Mouse (Mus musculus): Measurements from ENCODE around the gene Cdyl.

The Cdyl gene

DNA sequence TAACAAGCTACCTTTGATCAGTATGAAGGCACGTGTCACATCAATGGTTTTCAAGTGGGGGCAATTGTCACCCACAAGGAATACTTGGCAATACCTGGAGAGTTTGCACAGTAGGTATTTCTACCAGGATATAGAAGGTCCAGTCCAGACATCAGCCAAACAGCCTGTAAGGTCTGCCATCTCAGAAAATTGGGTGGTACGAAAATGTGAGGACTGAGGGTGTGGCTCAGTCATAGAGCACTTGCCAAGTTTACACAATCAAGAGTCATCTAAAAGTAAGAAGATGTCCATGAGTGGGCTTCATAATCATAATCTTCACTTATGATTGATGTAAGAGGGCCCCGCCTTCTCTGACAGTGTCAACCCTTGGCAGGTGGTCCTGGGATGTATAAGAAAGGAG lies 29.9 kb downstream of the Cdyl start:
- no peak for DNase-seq (ENCODE audit: low spot score)

- no peak for DNase-seq (ENCODE audit: low spot score)
Measured at GRCm38 (mm10) chr13:35717658-35718057, 58.0 kb downstream of the Cdyl start.

DNA sequence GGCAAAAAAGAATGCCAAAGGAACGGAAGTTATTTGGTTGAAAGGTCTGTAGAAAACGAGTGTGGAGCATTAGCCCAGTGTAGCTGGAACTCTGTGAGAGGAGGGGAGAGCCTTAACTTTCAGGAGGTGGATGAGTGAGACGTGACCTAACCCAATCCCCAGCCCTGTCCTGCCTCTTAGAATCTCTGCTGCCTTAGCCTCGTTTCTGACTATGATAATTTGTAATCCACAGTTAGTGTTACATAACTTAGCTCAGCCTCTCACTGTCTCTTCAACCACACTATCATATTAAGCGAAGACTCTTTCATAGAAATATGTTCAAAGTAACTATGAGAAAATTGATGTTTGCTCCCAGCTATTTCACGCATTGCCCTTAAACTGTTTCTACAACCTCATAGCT lies 59.9 kb downstream of the Cdyl start:
- DNase-seq (ENCODE audit: low spot score), result no peak

DNA sequence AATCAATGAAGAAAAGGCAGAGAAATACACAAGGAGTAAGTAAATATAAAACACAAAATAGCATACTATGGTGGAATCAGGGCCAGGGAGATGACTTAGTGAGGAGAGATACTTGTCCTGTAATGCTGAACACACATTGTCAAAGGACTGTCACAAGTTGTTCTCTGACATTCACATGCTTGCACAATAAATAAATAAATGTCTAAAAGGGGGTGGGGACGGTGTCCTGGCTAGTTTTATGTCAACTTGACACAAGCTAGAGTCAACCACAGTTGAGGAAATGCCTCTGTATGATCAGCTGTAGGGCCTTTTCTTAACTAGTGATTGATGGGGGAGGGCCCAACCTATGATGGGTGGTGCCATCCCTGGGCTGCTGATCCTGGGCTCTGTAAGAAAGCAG lies 63.4 kb downstream of the Cdyl start:
- no peak for DNase-seq (ENCODE audit: low spot score)

GRCm38 (mm10) chr13:35726025-35726424 lies 66.4 kb downstream of the Cdyl start:
- no peak for DNase-seq (ENCODE audit: low spot score)

DNA sequence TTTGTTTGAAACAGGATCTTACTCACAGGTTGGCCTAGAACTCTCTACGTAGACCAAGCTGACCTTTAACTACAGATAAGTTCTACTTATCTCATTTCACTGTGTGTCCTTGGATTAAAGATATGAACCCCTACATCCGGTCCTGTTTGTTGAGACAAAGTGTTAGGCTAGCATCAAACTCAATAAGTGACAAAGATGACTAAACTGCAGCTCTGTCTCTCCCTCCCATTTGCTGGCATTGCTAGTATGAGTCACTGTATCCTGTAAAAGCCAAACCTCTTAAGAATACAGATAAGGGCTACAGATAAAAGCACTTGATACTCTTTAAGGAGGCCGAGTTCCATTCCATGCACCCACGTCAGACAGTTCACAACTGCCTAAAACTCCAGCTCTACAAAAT lies 72.5 kb downstream of the Cdyl start:
- DNase-seq (ENCODE audit: low spot score), result no peak

GRCm38 (mm10) chr13:35732891-35733596 lies 73.4 kb downstream of the Cdyl start:
- no peak for DNase-seq (ENCODE audit: low spot score)

DNA sequence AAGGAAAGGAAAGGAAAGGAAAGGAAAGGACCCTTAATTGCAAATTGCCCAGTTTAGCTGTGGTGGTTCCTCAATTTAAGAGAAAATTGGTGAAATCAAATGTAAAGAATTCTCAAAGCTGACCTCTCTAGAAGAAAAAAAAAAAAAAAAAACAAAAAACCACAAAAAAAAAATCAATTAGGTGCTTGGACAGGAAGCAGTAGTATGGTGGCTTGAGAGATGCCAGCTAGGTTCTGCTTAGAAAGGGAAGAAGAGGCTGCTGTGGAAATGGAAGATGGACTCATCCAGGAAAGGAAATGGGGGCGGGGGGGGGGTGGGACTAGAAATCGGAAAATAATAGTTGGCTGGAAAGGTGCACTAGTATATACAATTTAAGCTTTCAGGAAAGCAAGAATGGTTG lies 77.9 kb downstream of the Cdyl start:
- DNase-seq (ENCODE audit: low spot score), result no peak

- DNase-seq (ENCODE audit: low spot score), result no peak
Measured at GRCm38 (mm10) chr13:35738210-35738609, 78.6 kb downstream of the Cdyl start.

DNA sequence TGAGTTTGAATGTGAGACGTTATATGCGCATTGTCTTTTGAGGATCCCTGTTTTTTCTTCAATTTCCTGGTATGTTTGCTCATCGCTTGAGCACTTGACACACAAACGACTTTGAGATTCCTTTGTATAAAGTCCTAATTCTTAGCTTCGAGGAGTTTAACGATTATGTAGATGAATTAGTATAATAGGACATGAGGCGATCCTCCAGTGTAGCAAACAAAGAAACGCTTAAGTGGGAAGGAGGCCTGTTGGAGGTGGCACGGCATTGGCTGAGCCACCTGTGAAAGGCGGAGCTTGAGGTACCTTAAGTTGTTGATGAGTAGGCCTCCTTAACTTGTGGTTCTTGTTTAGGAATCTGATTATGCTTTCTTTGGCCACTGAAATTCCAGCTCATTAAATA lies 79.8 kb downstream of the Cdyl start:
- no peak for DNase-seq (ENCODE audit: low spot score)

DNA sequence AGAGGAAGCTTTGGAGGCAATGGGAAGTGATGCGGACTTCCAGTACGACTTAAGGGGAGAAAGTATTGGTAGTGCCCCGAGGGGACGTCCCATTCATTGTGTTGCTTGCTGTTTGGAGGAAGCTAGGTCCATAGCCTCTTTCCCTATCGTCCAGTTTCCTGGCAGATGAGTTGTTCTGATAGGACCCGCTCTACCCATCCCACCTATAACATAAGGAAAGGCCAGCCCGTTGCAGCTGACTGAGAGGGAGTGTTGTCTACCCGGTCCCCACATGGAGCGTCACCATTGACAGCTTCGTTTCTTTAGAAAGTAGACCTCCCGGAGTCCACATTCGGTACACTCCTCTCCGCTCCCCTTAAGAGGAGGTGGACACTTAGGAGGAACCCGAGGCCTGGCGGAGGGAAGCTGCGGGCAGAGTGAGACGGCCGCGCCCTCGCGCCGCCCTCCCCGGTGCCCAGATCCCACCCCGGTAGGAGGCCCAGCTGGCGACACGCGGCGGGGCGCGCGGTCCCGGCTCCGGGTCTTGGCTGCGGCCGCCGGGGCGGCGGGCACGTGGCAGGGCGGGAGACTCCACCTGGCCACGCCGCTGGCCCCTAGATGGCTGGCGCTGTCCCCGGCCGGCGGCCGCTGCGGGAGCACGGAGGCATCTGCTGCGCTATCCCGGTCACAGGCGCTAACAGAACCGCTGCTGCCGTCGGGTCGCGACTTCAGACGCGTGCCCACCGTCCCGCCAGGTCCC lies 80.8 kb downstream of the Cdyl start:
- no peak for DNase-seq (ENCODE audit: low spot score)

- DNase-seq (ENCODE audit: low spot score), result peak; percentile 93
Measured at GRCm38 (mm10) chr13:35741040-35741619, 81.5 kb downstream of the Cdyl start.

DNA sequence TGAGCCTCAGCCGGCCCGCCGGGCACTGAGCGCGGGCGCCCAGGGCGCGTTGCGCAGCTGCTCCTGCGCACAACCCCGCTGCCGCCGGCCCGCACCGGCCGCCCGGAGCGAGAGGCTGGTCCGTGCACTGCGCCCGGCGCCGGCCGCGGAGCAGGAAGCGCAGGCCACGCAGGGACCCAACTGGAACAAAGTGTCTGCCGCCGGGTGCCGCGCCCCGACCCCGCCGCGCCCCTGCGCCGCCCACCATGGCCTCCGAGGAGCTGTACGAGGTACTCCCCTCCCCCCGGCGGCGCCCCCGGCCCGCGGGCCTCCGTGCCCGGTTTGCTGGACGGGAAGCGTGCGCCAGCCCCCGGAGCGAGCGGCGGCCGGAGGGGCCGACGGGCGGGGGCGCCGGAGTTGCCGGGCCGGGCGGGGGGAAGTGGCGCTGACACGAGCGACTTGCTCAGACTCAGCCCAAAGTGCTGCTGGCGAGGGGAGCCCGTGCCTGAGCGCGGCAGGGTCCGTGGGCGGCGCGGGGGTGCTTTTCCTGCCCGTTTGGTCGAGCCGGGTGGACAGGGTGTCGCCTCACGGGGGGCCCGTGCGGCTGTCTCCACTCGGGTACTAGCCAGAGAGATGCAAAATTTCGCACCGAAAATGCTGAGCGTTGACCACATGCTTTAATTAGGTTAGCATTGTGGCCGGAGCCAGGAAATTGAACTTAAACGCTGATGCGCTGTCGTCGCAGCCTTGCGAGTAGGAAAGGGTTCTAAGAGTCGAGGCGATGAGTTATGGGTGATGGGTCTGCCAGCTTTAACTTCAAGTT lies 82.2 kb downstream of the Cdyl start:
- peak; percentile 73 for DNase-seq (ENCODE audit: low spot score)

GRCm38 (mm10) chr13:35742696-35743095 lies 83.1 kb downstream of the Cdyl start:
- DNase-seq (ENCODE audit: low spot score), result no peak

DNA sequence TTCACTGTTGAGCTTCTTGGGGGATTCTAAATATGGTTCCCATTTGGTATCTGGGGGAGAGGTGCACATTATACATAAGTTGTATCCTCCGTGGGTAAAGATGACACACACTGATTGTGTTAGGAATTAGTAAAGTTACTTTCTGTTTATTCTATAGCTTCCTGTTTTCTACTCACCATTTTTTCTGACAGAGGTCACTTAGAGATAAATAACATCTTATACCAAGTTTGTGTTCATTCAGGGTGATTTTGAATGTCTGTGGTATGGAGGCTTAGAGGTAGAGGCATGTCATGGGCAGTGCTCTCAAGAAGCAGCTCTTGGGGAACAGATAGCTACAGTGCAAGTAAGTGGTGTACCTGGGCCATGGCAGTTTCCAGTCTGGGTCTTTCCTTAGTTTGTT lies 83.6 kb downstream of the Cdyl start:
- no peak for DNase-seq (ENCODE audit: low spot score)

DNA sequence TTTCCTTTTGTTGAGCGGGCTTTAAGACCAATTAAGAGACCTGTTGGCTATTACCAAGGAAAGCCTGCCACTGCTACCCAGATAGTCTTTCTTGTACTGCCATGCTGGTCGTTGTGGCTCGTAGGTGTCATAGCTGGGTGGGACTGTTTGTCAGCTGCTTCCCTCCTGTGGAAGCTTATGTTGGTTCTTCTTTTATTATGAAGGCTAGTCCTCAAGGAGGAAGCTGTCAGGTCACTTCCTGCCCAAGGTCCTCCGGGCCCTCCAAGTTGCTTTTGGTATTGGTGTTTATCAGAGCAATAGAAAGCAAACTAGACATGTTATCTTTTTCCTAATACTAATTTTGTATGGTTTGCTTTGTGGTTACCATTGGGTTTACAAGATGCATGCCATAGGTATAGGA lies 89.6 kb downstream of the Cdyl start:
- no peak for DNase-seq (ENCODE audit: low spot score)

DNA sequence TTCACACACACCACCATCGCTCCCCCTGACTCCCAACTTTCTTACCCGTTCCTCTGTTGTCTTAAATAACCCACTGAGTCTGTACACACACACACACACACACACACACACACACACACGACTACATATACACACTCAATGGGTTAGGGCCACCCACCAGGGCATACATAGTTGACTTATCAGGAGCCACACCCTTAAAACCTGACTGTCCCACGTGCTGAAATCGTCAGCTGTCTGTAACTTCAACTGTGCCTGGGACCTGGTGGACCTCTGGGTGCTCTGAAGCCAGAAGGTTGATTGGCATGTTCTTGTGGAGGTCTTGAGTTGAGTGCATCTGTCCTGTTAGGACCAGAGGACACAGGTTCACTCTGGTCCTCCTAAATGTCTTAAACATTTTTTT lies 90.0 kb downstream of the Cdyl start:
- no peak for DNase-seq (ENCODE audit: low spot score)

- no peak for DNase-seq (ENCODE audit: low spot score)
Measured at GRCm38 (mm10) chr13:35752046-35752445, 92.4 kb downstream of the Cdyl start.

DNA sequence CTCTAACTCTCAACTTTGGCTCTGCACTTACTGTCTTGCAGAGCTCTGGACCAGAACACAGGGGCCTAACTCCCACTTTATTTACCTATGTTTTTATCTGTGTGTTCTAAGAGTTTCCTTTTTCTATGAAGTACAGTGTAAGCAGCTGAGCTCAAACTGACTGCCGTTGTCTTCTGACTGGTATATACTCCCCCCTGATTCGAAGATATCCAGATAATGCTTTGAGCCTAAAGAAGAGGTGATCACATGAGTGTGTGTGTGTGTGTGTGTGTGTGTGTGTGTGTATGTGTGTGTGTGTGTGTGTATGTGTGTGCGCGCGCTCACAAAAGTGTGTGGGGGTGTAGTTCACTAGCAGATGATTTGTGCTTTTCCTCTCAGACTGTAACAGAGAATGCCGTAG lies 95.4 kb downstream of the Cdyl start:
- DNase-seq (ENCODE audit: low spot score), result no peak

- DNase-seq (ENCODE audit: low spot score), result no peak
Measured at GRCm38 (mm10) chr13:35755655-35756283, 96.1 kb downstream of the Cdyl start.

DNA sequence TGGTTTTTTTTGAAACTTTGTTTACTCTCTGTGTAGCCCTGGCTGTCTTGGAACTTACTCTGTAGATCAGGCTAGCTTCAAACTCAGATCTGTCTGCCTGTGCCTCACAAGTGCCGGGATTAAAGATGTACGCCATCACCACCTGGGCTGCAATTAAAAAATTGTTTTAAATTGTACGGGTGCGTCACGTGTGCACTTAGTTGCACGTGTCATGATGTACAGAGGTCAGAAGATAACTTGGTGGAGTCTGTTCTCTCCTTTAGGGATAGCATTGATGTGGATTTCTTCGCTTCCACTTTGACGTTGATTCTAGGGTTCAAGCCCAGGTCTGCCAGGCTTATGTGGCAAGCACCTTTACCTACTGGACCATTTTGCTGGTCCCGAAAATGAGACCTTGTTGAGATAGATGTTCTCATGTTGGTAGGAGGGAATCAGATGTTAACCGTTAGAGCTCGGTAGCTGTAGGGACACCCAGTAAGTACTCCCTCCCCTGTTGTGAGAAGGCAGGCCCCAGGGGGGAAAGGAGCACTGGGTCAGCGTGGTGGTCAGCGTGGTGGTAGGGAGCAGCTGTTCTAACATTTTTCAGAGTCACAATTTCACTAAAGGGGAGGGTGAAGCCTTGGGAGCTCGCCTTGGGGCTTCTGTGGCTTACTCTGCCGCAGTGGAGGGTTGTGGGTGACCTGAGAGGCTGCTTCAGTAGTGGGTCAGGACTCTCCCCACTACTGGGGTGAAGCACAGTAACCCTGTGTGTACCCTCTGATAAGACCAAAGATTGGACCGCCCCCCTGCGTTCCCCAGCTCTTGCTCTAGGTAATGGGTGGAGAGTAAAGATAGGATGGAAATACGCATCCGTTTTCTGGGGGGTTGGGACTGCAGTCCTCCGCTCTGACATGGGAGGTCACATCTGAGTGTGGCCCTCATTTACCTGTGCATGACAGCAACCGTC lies 97.0 kb downstream of the Cdyl start:
- DNase-seq (ENCODE audit: low spot score), result no peak
